Mouse (Mus musculus): ENCODE results near the gene Impdh1. TPM values are rescaled to one million over a fixed set of nuclear protein-coding genes. Genes with fewer than 3 reads are reported as not detected.
"Not testable (repeated sequence)": the region's sequence is repeated elsewhere in the genome, so short reads cannot be mapped to it uniquely, and the experiment has no call there.

The Impdh1 gene
- total and polyA plus RNA-seq, 3 experiments: 17.8 to 36.3 (median 18.9) TPM

DNA sequence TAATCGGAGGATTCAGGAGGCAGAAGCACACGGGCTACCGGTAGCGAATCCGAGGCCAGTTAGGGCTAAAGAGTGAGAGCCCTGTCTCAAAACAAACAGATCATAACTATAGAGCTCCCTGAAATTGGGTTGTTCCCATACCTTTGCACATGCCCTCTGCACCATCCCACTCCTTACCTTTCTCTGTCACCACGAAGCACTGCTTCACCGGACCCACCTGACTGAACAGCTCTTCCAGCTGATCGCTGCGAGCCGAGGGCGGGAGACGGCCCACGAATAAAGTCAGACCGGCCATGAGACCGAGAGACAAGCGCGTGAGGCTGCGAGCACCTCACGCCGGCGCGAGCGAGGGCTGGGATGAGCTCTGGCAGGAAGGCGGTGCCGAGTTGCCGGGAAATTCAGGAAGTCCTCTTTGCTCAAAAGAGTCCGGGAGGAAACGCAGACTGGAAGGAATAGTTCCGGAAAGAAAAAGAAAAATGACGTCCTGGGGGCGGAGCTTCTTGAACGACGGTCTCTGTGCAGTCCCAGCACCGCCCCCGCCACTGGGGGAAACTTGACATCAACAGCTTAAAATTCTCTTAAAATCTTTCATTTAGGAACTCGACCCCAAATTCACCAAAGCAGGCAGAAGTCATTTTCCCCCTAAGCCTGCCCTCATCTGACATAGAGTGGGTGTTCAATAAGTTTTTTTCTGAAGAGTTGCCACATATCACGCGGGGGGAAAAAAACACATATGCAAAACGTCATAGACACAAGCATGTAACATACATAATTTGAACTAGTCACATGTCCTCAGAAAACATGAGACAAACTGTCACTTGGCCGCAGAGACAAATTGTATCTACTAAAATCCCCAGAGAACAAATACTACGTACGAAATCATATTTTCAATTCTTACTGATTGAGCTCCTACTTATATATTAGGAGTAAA is 51.6 kb downstream of the Impdh1 start, which contains the start of gene Rbm28:
Rbm28 (minus strand) TSS at position 693 of the 931 bp plus-strand sequence.
- whole genome bisulfite sequencing: 5% methylated on average over 42 of the region's 42 CpGs
- Histone ChIP-seq H3K79me2 (replicated peaks; ENCODE audit: control insufficient read depth, insufficient read depth, low read length) (no peaks in the 10 kb centered on the region), H3K36me3 (ENCODE audit: control insufficient read depth, insufficient read depth, low read length) (no peaks in the 10 kb centered on the region), H3K9ac (ENCODE audit: low read depth, low read length) (peak within 1 kb of the TSS; percentile 82), H3K27me3 (ENCODE audit: control insufficient read depth, insufficient read depth, low read length) (no peaks in the 10 kb centered on the region), H3K27ac (peak within 1 kb of the TSS; percentile 68), H3K4me1 (ENCODE audit: control insufficient read depth, insufficient read depth, low read length) (peaks cover 2% of the 10 kb centered on the region), H3K4me3 (peak within 1 kb of the TSS; percentile 95)
- TF ChIP-seq POLR2A (IDR thresholded peaks at IDR 0.05; ENCODE audit: insufficient read depth, low read depth, low read length): peak; percentile 94
- TF ChIP-seq EP300 (IDR thresholded peaks at IDR 0.05; ENCODE audit: insufficient read depth, low read depth, low read length): 0 out of 2 replicates have a peak, but pooled peaks have one; percentile 23
- peak; percentile 33; the same call in 1 of the 2 replicates for TF ChIP-seq CTCF (IDR thresholded peaks at IDR 0.05)
- intact Hi-C loops (cut with DNase I): loop anchor here (5.0 kb wide), 1 partner anchor 183 kb away; the partner anchor contains the start of gene Calu
- DNase-seq: peak; percentile 82 to 89

DNA sequence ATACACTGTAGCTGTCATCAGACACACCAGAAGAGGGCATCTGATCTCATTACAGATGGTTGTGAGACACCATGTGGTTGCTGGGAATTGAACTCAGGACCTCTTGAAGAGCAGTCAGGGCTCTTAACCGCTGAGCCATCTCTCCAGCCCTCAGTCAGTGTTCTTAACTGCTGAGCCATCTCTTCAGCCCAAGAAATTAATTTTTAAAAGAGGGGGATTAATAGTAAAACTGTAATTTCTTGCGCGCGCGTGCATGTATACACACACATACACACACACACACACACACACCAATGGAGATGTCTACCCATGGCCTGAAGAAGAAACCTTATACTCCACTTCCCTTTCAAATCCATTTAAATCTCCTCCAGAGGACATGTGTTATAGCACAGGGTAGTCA is 54.9 kb downstream of the Impdh1 start:
- intact Hi-C loops (cut with DNase I): loop anchor here (5.0 kb wide), 1 partner anchor 186 kb away; the partner anchor contains the start of gene Calu
- not testable (repeated sequence) for H3K79me2 ChIP-seq (replicated peaks; ENCODE audit: control insufficient read depth, insufficient read depth, low read length); H3K36me3 ChIP-seq (ENCODE audit: control insufficient read depth, insufficient read depth, low read length); H3K9ac ChIP-seq (ENCODE audit: low read depth, low read length); DNase-seq; H3K4me1 ChIP-seq (ENCODE audit: control insufficient read depth, insufficient read depth, low read length); H3K27me3 ChIP-seq (ENCODE audit: control insufficient read depth, insufficient read depth, low read length); H3K27ac ChIP-seq; H3K4me3 ChIP-seq
- 97% methylated on average over 5 of the region's 5 CpGs for WGBS

DNA sequence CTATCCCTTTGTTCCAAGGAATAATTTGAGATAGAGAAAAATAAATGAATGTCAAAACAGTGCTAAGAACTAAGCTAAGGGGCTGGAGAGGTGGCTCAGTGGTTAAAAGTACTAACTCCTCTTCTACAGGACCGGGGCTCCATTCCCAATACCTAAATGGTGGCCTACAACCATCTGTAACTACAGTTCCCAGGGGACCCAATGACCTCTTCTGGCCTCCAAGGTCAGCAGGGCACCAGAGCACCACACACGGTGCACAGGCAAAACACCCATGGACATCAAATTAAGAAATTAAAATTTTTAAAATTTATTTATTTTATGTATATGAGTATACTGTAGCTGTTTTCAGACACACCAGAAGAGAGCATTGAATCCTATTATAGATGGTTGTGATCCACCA is 55.4 kb downstream of the Impdh1 start:
- H3K9ac ChIP-seq (ENCODE audit: low read depth, low read length): no peak overlapping the region
- H3K4me1 ChIP-seq (ENCODE audit: control insufficient read depth, insufficient read depth, low read length): peaks cover 2% of the 10 kb centered on the region
- H3K27me3 ChIP-seq (ENCODE audit: control insufficient read depth, insufficient read depth, low read length): no peaks in the 10 kb centered on the region
- no peak for TF ChIP-seq CTCF (IDR thresholded peaks at IDR 0.05)
- no peak for TF ChIP-seq POLR2A (IDR thresholded peaks at IDR 0.05; ENCODE audit: insufficient read depth, low read depth, low read length)
- TF ChIP-seq EP300 (IDR thresholded peaks at IDR 0.05; ENCODE audit: insufficient read depth, low read depth, low read length): no peak
- intact Hi-C loops (cut with DNase I): loop anchor here (5.0 kb wide), 1 partner anchor 187 kb away; the partner anchor contains the start of gene Calu
- H3K4me3 ChIP-seq: no peak overlapping the region
- H3K27ac ChIP-seq: no peak overlapping the region
- DNase-seq: no peak
- no peaks in the 10 kb centered on the region for H3K79me2 ChIP-seq (replicated peaks; ENCODE audit: control insufficient read depth, insufficient read depth, low read length)
- WGBS: 88% methylated on average over 2 of the region's 2 CpGs
- no peaks in the 10 kb centered on the region for H3K36me3 ChIP-seq (ENCODE audit: control insufficient read depth, insufficient read depth, low read length)

DNA sequence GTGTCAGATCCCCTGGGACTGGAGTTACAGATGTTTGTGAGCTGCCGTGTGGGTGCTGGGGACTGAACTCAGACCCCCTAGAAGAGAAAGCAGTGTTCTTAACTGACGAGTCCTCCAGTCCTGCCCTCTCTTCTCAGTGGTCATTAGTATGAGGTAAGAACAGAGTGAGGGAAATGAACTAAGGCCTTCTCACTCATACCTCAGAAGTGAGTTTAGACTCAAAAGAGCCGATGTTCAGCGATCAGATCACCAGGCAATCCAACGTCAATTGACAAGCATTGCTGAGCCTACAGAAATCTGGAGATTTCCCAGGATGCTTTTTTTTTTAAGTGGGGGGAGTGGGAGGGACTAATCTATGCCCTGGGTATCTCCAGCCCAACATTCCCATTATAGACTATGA is 59.8 kb downstream of the Impdh1 start:
- no peak for DNase-seq
- no peak overlapping the region for H3K27ac ChIP-seq
- H3K36me3 ChIP-seq (ENCODE audit: control insufficient read depth, insufficient read depth, low read length): no peaks in the 10 kb centered on the region
- no peak overlapping the region for H3K9ac ChIP-seq (ENCODE audit: low read depth, low read length)
- 90% methylated on average over 5 of the region's 5 CpGs for WGBS
- H3K79me2 ChIP-seq (replicated peaks; ENCODE audit: control insufficient read depth, insufficient read depth, low read length): no peaks in the 10 kb centered on the region
- H3K27me3 ChIP-seq (ENCODE audit: control insufficient read depth, insufficient read depth, low read length): no peaks in the 10 kb centered on the region
- H3K4me3 ChIP-seq: no peak overlapping the region
- TF ChIP-seq EP300 (IDR thresholded peaks at IDR 0.05; ENCODE audit: insufficient read depth, low read depth, low read length): no peak
- TF ChIP-seq POLR2A (IDR thresholded peaks at IDR 0.05; ENCODE audit: insufficient read depth, low read depth, low read length): no peak
- TF ChIP-seq CTCF (IDR thresholded peaks at IDR 0.05): no peak
- no peaks in the 10 kb centered on the region for H3K4me1 ChIP-seq (ENCODE audit: control insufficient read depth, insufficient read depth, low read length)
- intact Hi-C loops (cut with DNase I): no loop called here

Small RNA genes within 50 kb of the gene (microRNA-seq; reads per million reads assigned to microRNA genes)
- 0 reads per million in 2 experiments for gene Gm24303

Other genes starting within 250 kb of the Impdh1 start
- under 1 TPM; 0.08 to 0.30 TPM for gene Lep, start 156.1 kb downstream of the Impdh1 start, total RNA-seq (2021)
- gene Lep, start 156.1 kb downstream of the Impdh1 start, polyA plus RNA-seq (2012; rRNA removed): 1.7 and 1.9 TPM in 2 replicates
- 10 to 100 TPM; 18.4 to 18.8 TPM for gene Rbm28, start 51.4 kb downstream of the Impdh1 start, total RNA-seq (2021)
- 4.6 and 13.2 TPM in 2 replicates for gene Rbm28, start 51.4 kb downstream of the Impdh1 start, polyA plus RNA-seq (2012; rRNA removed)
- 1 to 10 TPM; 2.2 TPM for gene Prrt4, start 36.8 kb downstream of the Impdh1 start, total RNA-seq (2021)
- gene Prrt4, start 36.8 kb downstream of the Impdh1 start, polyA plus RNA-seq (2012; rRNA removed): 2.0 and 2.2 TPM in 2 replicates
- 1 to 10 TPM; 5.3 TPM for gene Hilpda, start 56.1 kb upstream of the Impdh1 start, total RNA-seq (2021)
- 12.1 and 15.8 TPM in 2 replicates for gene Hilpda, start 56.1 kb upstream of the Impdh1 start, polyA plus RNA-seq (2012; rRNA removed)
- not detected for gene Fam71f2, start 63.2 kb upstream of the Impdh1 start, total RNA-seq (2021)
- gene Fam71f2, start 63.2 kb upstream of the Impdh1 start, polyA plus RNA-seq (2012; rRNA removed): 0.70 and 1.4 TPM in 2 replicates
- gene Fam71f1, start 102.8 kb upstream of the Impdh1 start, total RNA-seq (2021): not detected
- 0.12 TPM in 1 of 2 replicates, not detected in the other for gene Fam71f1, start 102.8 kb upstream of the Impdh1 start, polyA plus RNA-seq (2012; rRNA removed)
- 100 to 1,000 TPM; 227 to 232 TPM for gene Calu, start 131.7 kb upstream of the Impdh1 start, total RNA-seq (2021)
- 102 and 178 TPM in 2 replicates for gene Calu, start 131.7 kb upstream of the Impdh1 start, polyA plus RNA-seq (2012; rRNA removed)
- not detected for gene Opn1sw, start 172.1 kb upstream of the Impdh1 start, total RNA-seq (2021)
- gene Opn1sw, start 172.1 kb upstream of the Impdh1 start, polyA plus RNA-seq (2012; rRNA removed): 0.67 TPM in 1 of 2 replicates, not detected in the other
- gene Ccdc136, start 179.9 kb upstream of the Impdh1 start, total RNA-seq (2021): 1 to 10 TPM; 1.7 to 2.4 TPM
- 2.1 and 3.0 TPM in 2 replicates for gene Ccdc136, start 179.9 kb upstream of the Impdh1 start, polyA plus RNA-seq (2012; rRNA removed)
- gene Flnc, start 216.9 kb upstream of the Impdh1 start, total RNA-seq (2021): 100 to 1,000 TPM; 192 to 222 TPM
- gene Flnc, start 216.9 kb upstream of the Impdh1 start, polyA plus RNA-seq (2012; rRNA removed): 56.0 and 69.0 TPM in 2 replicates